8 mouse cellular contexts compared by ENCODE assay signal in genomic region chr12:80389448-80389847, GRCm38 (mm10). TPM values are rescaled to one million over a fixed set of nuclear protein-coding genes. Genes with fewer than 3 reads are reported as not detected.
DNase-seq lines count a peak whose midpoint lies in the region; ATAC-seq lines count a peak whose summit lies in the region.
"Had no signal": no experiment of that assay in that cellular context is flagged by ENCODE, and none has a peak within 500 bp of the region (broad histone marks: within the 10 kb centered on the region; RNA-seq: fewer than 3 reads in every experiment).

No protein-coding gene starts in this region.

- no peak overlapping the region for H3K27ac ChIP-seq in kidney, embryonic 16.5 days (ENCODE audit: low read length)
- H3K27ac ChIP-seq: limb, embryonic 12.5 days had no signal

- no peak overlapping the region for H3K4me3 ChIP-seq in kidney, embryonic 16.5 days (ENCODE audit: low read length)
- H3K4me3 ChIP-seq: limb, embryonic 12.5 days had no signal

- H3K27me3 ChIP-seq in kidney, embryonic 16.5 days (ENCODE audit: insufficient read depth, low read length) = no peaks in the 10 kb centered on the region
- H3K27me3 ChIP-seq: limb, embryonic 12.5 days had no signal

- H3K4me1 ChIP-seq in kidney, embryonic 16.5 days (ENCODE audit: insufficient read depth, low read length) = no peaks in the 10 kb centered on the region
- H3K4me1 ChIP-seq: limb, embryonic 12.5 days had no signal

- no peak overlapping the region for H3K9ac ChIP-seq in kidney, embryonic 16.5 days (replicated peaks; ENCODE audit: low read length)
- H3K9ac ChIP-seq: limb, embryonic 12.5 days had no signal

- peak; percentile 35 for DNase-seq in kidney, adult 9 months
- DNase-seq in ES-CJ7 (ENCODE audit: low read depth, low spot score) = peak; percentile 63
- peak; percentile 65 for DNase-seq in ZHBTc4 (ENCODE audit: low read depth, low spot score)
- peak; percentile 47 for DNase-seq in lung, postnatal 25 days (ENCODE audit: low spot score)
- no peak for DNase-seq in yolk sac, embryonic 10.5 days (ENCODE audit: low spot score)
- DNase-seq in left cerebral cortex, adult 8-10 months (ENCODE audit: low spot score in 2 of 2) = no peak

- H3K4me2 ChIP-seq in kidney, embryonic 16.5 days (replicated peaks; ENCODE audit: low read depth, low read length) = no peak overlapping the region
- H3K4me2 ChIP-seq: limb, embryonic 12.5 days had no signal

- peaks cover 13% of the 10 kb centered on the region; the same call in 1 of the 2 replicates for H3K36me3 ChIP-seq in kidney, embryonic 16.5 days (ENCODE audit: insufficient read depth, low read length)

- no peak for ATAC-seq in kidney, embryonic 16.5 days (ENCODE audit: low FRiP score, low TSS enrichment)

- 47% methylated on average over 3 of the region's 3 CpGs for WGBS in kidney, embryonic 16.5 days

- H3K9me3 ChIP-seq in kidney, embryonic 16.5 days (ENCODE audit: low read length) = no peaks in the 10 kb centered on the region
- H3K9me3 ChIP-seq: limb, embryonic 12.5 days had no signal

RNA-seq across cellular contexts. Expression of gene Dcaf5, which starts 47.0 kb away (rescaled TPM):
- polyA plus RNA-seq in kidney, embryonic 16.5 days (2015; fragmentation: Nextera tagmentation; extraction: Ambion mirVana) = 12.7 and 13.1 TPM in 2 replicates
- total RNA-seq in left cerebral cortex, adult 8-10 months (2022) = 10 to 100 TPM; 70.0 to 76.7 (median 73.6) TPM

Comparison
In these comparisons a context has a peak if more than half of its experiments do, and no peak if none do; other contexts are left out.
1. DNase-seq: peak in kidney, adult 9 months (single experiment), ES-CJ7 (single experiment), ZHBTc4 (single experiment) and lung, postnatal 25 days (single experiment); none in yolk sac, embryonic 10.5 days (single experiment) and left cerebral cortex, adult 8-10 months (0 of 2).